ENCODE assay signal across 9 mouse cellular contexts in genomic region chr9:89066378-89067142, GRCm38 (mm10). TPM values are rescaled to one million over a fixed set of nuclear protein-coding genes. Genes with fewer than 3 reads are reported as not detected.
A peak's percentile ranks its signal among the peaks of the same experiment; 100 is the strongest.
DNase-seq lines count a peak whose midpoint lies in the region; ATAC-seq and TF ChIP-seq lines count a peak whose summit lies in the region.
"Not testable (repeated sequence)": the region's sequence is repeated elsewhere in the genome, so short reads cannot be mapped to it uniquely, and the experiment has no call there.
"Had no signal": no experiment of that assay in that cellular context is flagged by ENCODE, and none has a peak within 500 bp of the region (broad histone marks: within the 10 kb centered on the region; RNA-seq: fewer than 3 reads in every experiment).

No protein-coding gene starts in this region.

- H3K36me3 ChIP-seq in G1E (replicated peaks); hindbrain, embryonic 10.5 days; liver, embryonic 16.5 days (ENCODE audit: control insufficient read depth, insufficient read depth); neural tube, embryonic 11.5 days (ENCODE audit: control insufficient read depth, insufficient read depth, low read length): not testable (repeated sequence)

- not testable (repeated sequence) for H3K27me3 ChIP-seq in G1E (ENCODE audit: insufficient read depth, low read length); hindbrain, embryonic 10.5 days (ENCODE audit: insufficient read depth, poor library complexity, severe bottlenecking); liver, embryonic 16.5 days (ENCODE audit: control insufficient read depth, insufficient read depth, low read depth, low read length); neural tube, embryonic 11.5 days (ENCODE audit: control insufficient read depth, insufficient read depth, low read length)

- not testable (repeated sequence) for H3K9ac ChIP-seq in liver, embryonic 16.5 days (ENCODE audit: low read depth, low read length); neural tube, embryonic 11.5 days (ENCODE audit: low read length)

- H3K4me3 ChIP-seq in G1E (ENCODE audit: low read depth, low read length); liver, embryonic 16.5 days (ENCODE audit: low read depth, low read length); neural tube, embryonic 11.5 days (ENCODE audit: low read depth, low read length): not testable (repeated sequence)
- H3K4me3 ChIP-seq in hindbrain, embryonic 10.5 days = peak overlapping the region; percentile 26; the same call in 1 of the 2 replicates

- not testable (repeated sequence) for H3K4me1 ChIP-seq in G1E (ENCODE audit: insufficient read depth, low read depth, low read length); hindbrain, embryonic 10.5 days (replicated peaks); liver, embryonic 16.5 days (ENCODE audit: control insufficient read depth, low read depth, low read length); neural tube, embryonic 11.5 days (ENCODE audit: control insufficient read depth, insufficient read depth, low read length)

- H3K27ac ChIP-seq in hindbrain, embryonic 10.5 days; liver, embryonic 16.5 days (ENCODE audit: low read length); neural tube, embryonic 11.5 days (ENCODE audit: low read depth, low read length): not testable (repeated sequence)

- not testable (repeated sequence) for H3K9me3 ChIP-seq in G1E (replicated peaks); hindbrain, embryonic 10.5 days; liver, embryonic 16.5 days (replicated peaks; ENCODE audit: control insufficient read depth, low read length); neural tube, embryonic 11.5 days (ENCODE audit: control insufficient read depth, low read length)

- peak; percentile 100 for ATAC-seq in G1E (ENCODE audit: extremely low read depth, insufficient number of reproducible peaks, low FRiP score, poor library complexity, severe bottlenecking)
- peak; percentile 96 for ATAC-seq in liver, embryonic 16.5 days (ENCODE audit: low read depth)
- ATAC-seq in neural tube, embryonic 11.5 days (ENCODE audit: insufficient read depth, low FRiP score, low TSS enrichment) = peak; percentile 97

- 66% methylated on average over 42 of the region's 44 CpGs for WGBS in hindbrain, embryonic 10.5 days
- 66% methylated on average over 39 of the region's 44 CpGs for WGBS in liver, embryonic 16.5 days (ENCODE audit: insufficient replicate concordance)
- 66% methylated on average over 38 of the region's 44 CpGs for WGBS in neural tube, embryonic 11.5 days

- TF ChIP-seq CTCF in G1E (IDR thresholded peaks at IDR 0.05; ENCODE audit: low read depth, low read length) = not testable (repeated sequence)

- H3K4me2 ChIP-seq in liver, embryonic 16.5 days (ENCODE audit: low read depth, low read length); neural tube, embryonic 11.5 days (ENCODE audit: low read depth): not testable (repeated sequence)

- DNase-seq in G1E (ENCODE audit: low spot score) = not testable (repeated sequence)
- DNase-seq in cerebellum, postnatal 25 days = peak; percentile 78 to 84
- DNase-seq in frontal cortex, postnatal 25 days (ENCODE audit: low spot score in 2 of 2) = peak; percentile 44 to 54
- DNase-seq in hindbrain, embryonic 10.5 days (ENCODE audit: low spot score) = peak; percentile 22
- DNase-seq in layer of hippocampus, adult 8-10 months (ENCODE audit: low spot score in 2 of 2) = peak; percentile 64 to 67
- DNase-seq in neural tube, embryonic 11.5 days (ENCODE audit: low spot score) = peak; percentile 60
- DNase-seq in telencephalon, adult 2 months (ENCODE audit: low read depth, low spot score) = peak; percentile 1

RNA-seq across cellular contexts. Expression of gene Trim43b, which starts 26.1 kb away (rescaled TPM):
- total RNA-seq in G1E (2014; fragmentation: Nextera tagmentation) (not detected in 2 replicates), G1E (2017) (0.11 TPM in 1 of 2 replicates, not detected in the other)
- polyA plus RNA-seq in G1E (2012) = not detected in 2 replicates
- not detected in 2 replicates for polyA plus RNA-seq in hindbrain, embryonic 10.5 days (2016; fragmentation: Nextera tagmentation; extraction: Ambion mirVana)
- total RNA-seq in layer of hippocampus, adult 8-10 months (2022) = under 1 TPM in 1 of 4 experiments, not detected in 3; 0.36 TPM
- not detected in 2 replicates for polyA plus RNA-seq in liver, embryonic 16.5 days (2015; fragmentation: Nextera tagmentation; extraction: Ambion mirVana)
- polyA plus RNA-seq in neural tube, embryonic 11.5 days (2014; fragmentation: Nextera tagmentation; extraction: Ambion mirVana) = not detected in 2 replicates
- polyA plus RNA-seq: macrophage had no signal
